Mouse (Mus musculus): Measurements from ENCODE around the gene Pinlyp. TPM values are rescaled to one million over a fixed set of nuclear protein-coding genes. Genes with fewer than 3 reads are reported as not detected.

Pinlyp gene
- total and polyA plus RNA-seq, 2 experiments, result not detected

- peaks cover 3% of the 10 kb centered on the region; the same call in 1 of the 2 replicates for H3K27me3 ChIP-seq (ENCODE audit: control insufficient read depth, insufficient read depth, low read length)
- H3K4me3 ChIP-seq (ENCODE audit: insufficient read depth, low read depth, low read length), result no peak overlapping the region
- no peak overlapping the region for H3K9ac ChIP-seq (ENCODE audit: low read depth, low read length)
- no peak for DNase-seq (ENCODE audit: extremely low read depth, low read depth, low spot score)
- H3K36me3 ChIP-seq (ENCODE audit: control insufficient read depth, insufficient read depth, low read length), result no peaks in the 10 kb centered on the region
- no peaks in the 10 kb centered on the region for H3K79me2 ChIP-seq (ENCODE audit: control insufficient read depth, insufficient read depth, low read length)
- no peak for TF ChIP-seq CTCF (IDR thresholded peaks at IDR 0.05; ENCODE audit: low read depth, low read length)
- no peak for TF ChIP-seq POLR2A (IDR thresholded peaks at IDR 0.05; ENCODE audit: extremely low read depth, insufficient read depth, low read length)
- no peaks in the 10 kb centered on the region; the same call in 1 of the 2 replicates for H3K4me1 ChIP-seq (ENCODE audit: control insufficient read depth, insufficient read depth, low read length)
- WGBS, result 90% methylated on average over 6 of the region's 6 CpGs
- H3K27ac ChIP-seq (replicated peaks; ENCODE audit: insufficient read depth, low read depth, low read length), result no peak overlapping the region
Measured at GRCm38 (mm10) chr7:24584876-24585275, 39.0 kb upstream of the Pinlyp start.

GRCm38 (mm10) chr7:24577811-24578210 is 31.9 kb upstream of the Pinlyp start:
- Histone ChIP-seq H3K27me3 (ENCODE audit: control insufficient read depth, insufficient read depth, low read length) (no peaks in the 10 kb centered on the region), H3K27ac (replicated peaks; ENCODE audit: insufficient read depth, low read depth, low read length) (no peak overlapping the region), H3K9ac (ENCODE audit: low read depth, low read length) (no peak overlapping the region), H3K36me3 (ENCODE audit: control insufficient read depth, insufficient read depth, low read length) (no peaks in the 10 kb centered on the region), H3K4me3 (ENCODE audit: insufficient read depth, low read depth, low read length) (no peak overlapping the region), H3K4me1 (ENCODE audit: control insufficient read depth, insufficient read depth, low read length) (peaks cover 13% of the 10 kb centered on the region), H3K79me2 (ENCODE audit: control insufficient read depth, insufficient read depth, low read length) (no peaks in the 10 kb centered on the region)
- WGBS, result 97% methylated on average over 10 of the region's 10 CpGs
- no peak for TF ChIP-seq CTCF (IDR thresholded peaks at IDR 0.05; ENCODE audit: low read depth, low read length)
- no peak for DNase-seq (ENCODE audit: extremely low read depth, low read depth, low spot score)

- H3K27ac ChIP-seq (replicated peaks; ENCODE audit: insufficient read depth, low read depth, low read length), result peak overlapping the region; percentile 53; the same call in 1 of the 2 replicates
- 11% methylated on average over 12 of the region's 12 CpGs for WGBS
- H3K9ac ChIP-seq (ENCODE audit: low read depth, low read length), result no peak overlapping the region
- H3K79me2 ChIP-seq (ENCODE audit: control insufficient read depth, insufficient read depth, low read length), result no peaks in the 10 kb centered on the region
- no peak overlapping the region for H3K4me3 ChIP-seq (ENCODE audit: insufficient read depth, low read depth, low read length)
- DNase-seq (ENCODE audit: extremely low read depth, low read depth, low spot score), result peak; percentile 98
- peaks cover 13% of the 10 kb centered on the region for H3K4me1 ChIP-seq (ENCODE audit: control insufficient read depth, insufficient read depth, low read length)
- no peaks in the 10 kb centered on the region for H3K36me3 ChIP-seq (ENCODE audit: control insufficient read depth, insufficient read depth, low read length)
- no peaks in the 10 kb centered on the region for H3K27me3 ChIP-seq (ENCODE audit: control insufficient read depth, insufficient read depth, low read length)
- TF ChIP-seq POLR2A (IDR thresholded peaks at IDR 0.05; ENCODE audit: extremely low read depth, insufficient read depth, low read length) (no peak), CTCF (IDR thresholded peaks at IDR 0.05; ENCODE audit: low read depth, low read length) (no peak)
Measured at GRCm38 (mm10) chr7:24574224-24574796, 28.4 kb upstream of the Pinlyp start.

- H3K36me3 ChIP-seq (ENCODE audit: control insufficient read depth, insufficient read depth, low read length), result no peaks in the 10 kb centered on the region
- peak; percentile 39 for DNase-seq (ENCODE audit: extremely low read depth, low read depth, low spot score)
- H3K4me3 ChIP-seq (ENCODE audit: insufficient read depth, low read depth, low read length), result no peak overlapping the region
- WGBS, result 51% methylated on average over 5 of the region's 5 CpGs
- no peaks in the 10 kb centered on the region for H3K79me2 ChIP-seq (ENCODE audit: control insufficient read depth, insufficient read depth, low read length)
- peaks cover 13% of the 10 kb centered on the region for H3K4me1 ChIP-seq (ENCODE audit: control insufficient read depth, insufficient read depth, low read length)
- no peak overlapping the region for H3K27ac ChIP-seq (replicated peaks; ENCODE audit: insufficient read depth, low read depth, low read length)
- TF ChIP-seq CTCF (IDR thresholded peaks at IDR 0.05; ENCODE audit: low read depth, low read length) (peak; percentile 16; the same call in 1 of the 2 replicates), POLR2A (IDR thresholded peaks at IDR 0.05; ENCODE audit: extremely low read depth, insufficient read depth, low read length) (no peak)
- H3K27me3 ChIP-seq (ENCODE audit: control insufficient read depth, insufficient read depth, low read length), result no peaks in the 10 kb centered on the region
- no peak overlapping the region for H3K9ac ChIP-seq (ENCODE audit: low read depth, low read length)
Measured at GRCm38 (mm10) chr7:24572455-24572854, 26.5 kb upstream of the Pinlyp start.

GRCm38 (mm10) chr7:24571071-24571470 is 25.2 kb upstream of the Pinlyp start:
- H3K27ac ChIP-seq (replicated peaks; ENCODE audit: insufficient read depth, low read depth, low read length), result no peak overlapping the region
- no peaks in the 10 kb centered on the region; the same call in 1 of the 2 replicates for H3K36me3 ChIP-seq (ENCODE audit: control insufficient read depth, insufficient read depth, low read length)
- no peak overlapping the region for H3K4me3 ChIP-seq (ENCODE audit: insufficient read depth, low read depth, low read length)
- no peaks in the 10 kb centered on the region for H3K27me3 ChIP-seq (ENCODE audit: control insufficient read depth, insufficient read depth, low read length)
- no peak overlapping the region for H3K9ac ChIP-seq (ENCODE audit: low read depth, low read length)
- H3K79me2 ChIP-seq (ENCODE audit: control insufficient read depth, insufficient read depth, low read length), result no peaks in the 10 kb centered on the region
- WGBS, result 86% methylated on average over 4 of the region's 4 CpGs
- no peak for DNase-seq (ENCODE audit: extremely low read depth, low read depth, low spot score)
- no peak for TF ChIP-seq CTCF (IDR thresholded peaks at IDR 0.05; ENCODE audit: low read depth, low read length)
- no peak for TF ChIP-seq POLR2A (IDR thresholded peaks at IDR 0.05; ENCODE audit: extremely low read depth, insufficient read depth, low read length)
- H3K4me1 ChIP-seq (ENCODE audit: control insufficient read depth, insufficient read depth, low read length), result peaks cover 13% of the 10 kb centered on the region

GRCm38 (mm10) chr7:24568512-24568911 is 22.6 kb upstream of the Pinlyp start:
- H3K9ac ChIP-seq (ENCODE audit: low read depth, low read length), result no peak overlapping the region
- H3K4me1 ChIP-seq (ENCODE audit: control insufficient read depth, insufficient read depth, low read length), result peaks cover 1% of the 10 kb centered on the region; the same call in 1 of the 2 replicates
- 93% methylated on average over 4 of the region's 4 CpGs for WGBS
- no peaks in the 10 kb centered on the region for H3K79me2 ChIP-seq (ENCODE audit: control insufficient read depth, insufficient read depth, low read length)
- H3K36me3 ChIP-seq (ENCODE audit: control insufficient read depth, insufficient read depth, low read length), result no peaks in the 10 kb centered on the region; the same call in 1 of the 2 replicates
- TF ChIP-seq CTCF (IDR thresholded peaks at IDR 0.05; ENCODE audit: low read depth, low read length) (no peak), POLR2A (IDR thresholded peaks at IDR 0.05; ENCODE audit: extremely low read depth, insufficient read depth, low read length) (no peak)
- H3K27me3 ChIP-seq (ENCODE audit: control insufficient read depth, insufficient read depth, low read length), result no peaks in the 10 kb centered on the region
- no peak overlapping the region for H3K27ac ChIP-seq (replicated peaks; ENCODE audit: insufficient read depth, low read depth, low read length)
- no peak for DNase-seq (ENCODE audit: extremely low read depth, low read depth, low spot score)
- no peak overlapping the region for H3K4me3 ChIP-seq (ENCODE audit: insufficient read depth, low read depth, low read length)

All from liver, adult 2 months (tissue).